Mouse (Mus musculus) hindbrain, embryonic 16.5 days (tissue): Measurements from ENCODE around the gene Cchcr1. TPM values are rescaled to one million over a fixed set of nuclear protein-coding genes. Genes with fewer than 3 reads are reported as not detected.
"Not testable (repeated sequence)": the region's sequence is repeated elsewhere in the genome, so short reads cannot be mapped to it uniquely, and the experiment has no call there.

Source experiments
- ATAC-seq: fragments of 200-750 bp; cut with Nextera tagmentation; 2 replicates; pipeline ENCODE4 v1.8.0; 2017; ENCODE audit warnings: moderate TSS enrichment, moderate library complexity
- H3K27ac ChIP-seq: fragments of 300-500 bp; sonication (generic); 2 replicates; pipeline ENCODE4 v1.5.1; 2014; ENCODE audit warnings: low read depth, mild to moderate bottlenecking, control low read depth, low read length, moderate library complexity
- H3K27me3 ChIP-seq: fragments of 300-500 bp; sonication (generic); replicated peaks from 2 replicates; pipeline ENCODE4 v1.6.1; 2014; ENCODE audit warnings: low read length; ENCODE audit not compliant: control insufficient read depth, insufficient read depth
- H3K36me3 ChIP-seq: fragments of 300-500 bp; sonication (generic); 2 replicates; pipeline ENCODE4 v1.6.1; 2014; ENCODE audit warnings: mild to moderate bottlenecking, low read length, moderate library complexity, mixed read lengths; ENCODE audit not compliant: control insufficient read depth, insufficient read depth
- H3K4me1 ChIP-seq: fragments of 300-500 bp; sonication (generic); 2 replicates; pipeline ENCODE4 v1.6.1; 2014; ENCODE audit warnings: low read depth, low read length; ENCODE audit not compliant: control insufficient read depth, insufficient read depth
- H3K4me2 ChIP-seq: fragments of 300-500 bp; sonication (generic); 2 replicates; pipeline ENCODE4 v1.6.1; 2014; ENCODE audit warnings: mild to moderate bottlenecking, low read length, control low read depth, moderate library complexity
- H3K4me3 ChIP-seq: fragments of 300-500 bp; sonication (generic); 2 replicates; pipeline ENCODE4 v1.5.1; 2014; ENCODE audit warnings: mild to moderate bottlenecking, low read length, control low read depth, moderate library complexity
- H3K9ac ChIP-seq: fragments of 300-500 bp; sonication (generic); 2 replicates; pipeline ENCODE4 v1.6.1; 2014; ENCODE audit warnings: low read depth, mild to moderate bottlenecking, control low read depth, low read length, moderate library complexity
- H3K9me3 ChIP-seq: fragments of 300-500 bp; sonication (generic); 2 replicates; pipeline ENCODE4 v1.6.1; 2014; ENCODE audit warnings: mild to moderate bottlenecking, low read length, moderate library complexity; ENCODE audit not compliant: control insufficient read depth
- WGBS: fragments of 180-500 bp; shearing (Covaris S2); extraction: QIAGEN DNeasy Blood & Tissue Kit; methylation state at CpG from one replicate; pipeline ENCODE4 v1.1.7; 2014; 5-methylcytosine and 5-hydroxymethylcytosine counted together
- polyA plus RNA-seq: library from polyadenylated mRNA; unstranded; fragments of >200 nt; fragmentation: Nextera tagmentation; extraction: Ambion mirVana; gene quantifications from 2 replicates; pipeline ENCODE4 v1.2.1, GENCODE M21; 2015

Cchcr1 gene
- polyA plus RNA-seq: 5.8 and 6.3 TPM in 2 replicates

GRCm38 (mm10) chr17:35516652-35517500 lies at the start of gene Cchcr1, which contains the start of gene Tcf19:
Gene Cchcr1, plus strand, starts transcription at chr17:35517100.
Gene Tcf19, minus strand, starts transcription at chr17:35516824.
- Histone ChIP-seq H3K9me3 (no peaks in the 10 kb centered on the region), H3K36me3 (no peaks in the 10 kb centered on the region), H3K27me3 (peaks cover 3% of the 10 kb centered on the region; the same call in 1 of the 2 replicates), H3K4me3 (peak within 1 kb of the TSS; percentile 67), H3K27ac (no peak within 1 kb of the TSS), H3K4me1 (peaks cover 16% of the 10 kb centered on the region), H3K9ac (peak within 1 kb of the TSS; percentile 59), H3K4me2 (peak within 1 kb of the TSS; percentile 88)
- WGBS: 1% methylated on average over 67 of the region's 67 CpGs
- ATAC-seq: peak; percentile 96

DNA sequence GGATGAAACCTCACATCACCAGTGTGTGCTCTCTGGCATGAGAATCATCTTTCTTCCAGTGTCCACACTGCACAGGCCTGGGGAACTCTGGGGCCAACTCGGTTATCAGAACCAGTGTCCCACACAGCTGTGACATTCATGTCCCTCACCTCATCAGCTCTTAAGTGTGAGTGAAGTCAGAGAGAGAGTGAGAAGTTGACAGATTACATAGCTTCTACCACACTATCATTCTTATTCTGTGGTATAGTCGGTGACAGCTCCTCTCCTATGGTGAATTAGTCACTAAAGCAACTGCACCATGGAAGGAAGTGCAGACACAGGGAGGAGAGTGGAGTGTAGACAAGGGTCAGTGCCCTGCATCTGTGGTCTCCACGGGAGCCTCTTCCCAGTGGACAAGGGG lies 48.0 kb upstream of the Cchcr1 start:
- ATAC-seq, H3K9me3 ChIP-seq, H3K36me3 ChIP-seq, H3K27ac ChIP-seq, H3K4me2 ChIP-seq, H3K4me3 ChIP-seq, H3K4me1 ChIP-seq, H3K9ac ChIP-seq: not testable (repeated sequence)
- peaks cover 20% of the 10 kb centered on the region for H3K27me3 ChIP-seq
- 62% methylated on average over 3 of the region's 3 CpGs for WGBS

GRCm38 (mm10) chr17:35469842-35470751 lies 46.8 kb upstream of the Cchcr1 start, which contains the start of gene H2-Q10:
Gene H2-Q10, plus strand, starts transcription at chr17:35470089.
- no peak within 1 kb of the TSS for H3K27ac ChIP-seq
- no peaks in the 10 kb centered on the region for H3K9me3 ChIP-seq
- H3K4me2 ChIP-seq: peak within 1 kb of the TSS; percentile 86
- H3K9ac ChIP-seq: peak within 1 kb of the TSS; percentile 50
- H3K27me3 ChIP-seq: peaks cover 20% of the 10 kb centered on the region
- 1% methylated on average over 56 of the region's 80 CpGs for WGBS
- peak within 1 kb of the TSS; percentile 45 for H3K4me3 ChIP-seq
- peaks cover 9% of the 10 kb centered on the region; the same call in 1 of the 2 replicates for H3K4me1 ChIP-seq
- no peak for ATAC-seq
- H3K36me3 ChIP-seq: no peaks in the 10 kb centered on the region

GRCm38 (mm10) chr17:35484066-35484465 lies 32.8 kb upstream of the Cchcr1 start:
- H3K9me3 ChIP-seq: no peaks in the 10 kb centered on the region
- no peak overlapping the region for H3K27ac ChIP-seq
- no peaks in the 10 kb centered on the region for H3K27me3 ChIP-seq
- no peaks in the 10 kb centered on the region for H3K36me3 ChIP-seq
- no peak overlapping the region for H3K4me3 ChIP-seq
- H3K9ac ChIP-seq: no peak overlapping the region
- 0 out of 2 replicates have a peak, but pooled peaks have one; percentile 56 for ATAC-seq
- under 1% methylated on average over 9 of the region's 9 CpGs for WGBS
- H3K4me1 ChIP-seq: no peaks in the 10 kb centered on the region
- H3K4me2 ChIP-seq: 0 out of 2 replicates have a peak overlapping the region, but pooled peaks have one; percentile 10

DNA sequence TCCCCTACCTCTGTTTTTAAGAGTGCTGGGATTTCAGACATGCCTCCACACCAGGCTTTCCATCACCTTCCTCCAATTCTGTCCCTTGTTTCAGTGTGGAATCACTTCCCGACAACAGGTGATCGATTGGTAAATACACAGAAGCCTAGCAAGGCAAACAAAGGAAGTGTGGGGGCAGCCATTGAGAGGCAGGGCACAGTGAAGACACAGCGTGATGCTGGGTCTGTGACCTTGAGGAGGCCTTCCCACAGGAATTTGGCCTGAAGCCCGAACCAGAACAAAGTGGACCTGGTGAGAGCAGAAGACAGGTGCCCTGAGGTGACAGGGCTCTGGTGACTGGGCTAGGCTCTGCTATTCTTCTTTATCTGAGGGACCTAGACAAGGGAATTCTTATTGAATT lies 31.2 kb upstream of the Cchcr1 start:
- no peaks in the 10 kb centered on the region for H3K9me3 ChIP-seq
- 23% methylated on average over 4 of the region's 4 CpGs for WGBS
- ATAC-seq: no peak
- no peak overlapping the region for H3K4me2 ChIP-seq
- H3K9ac ChIP-seq: peak overlapping the region; percentile 0; the same call in 1 of the 2 replicates
- H3K27me3 ChIP-seq: no peaks in the 10 kb centered on the region
- H3K4me1 ChIP-seq: no peaks in the 10 kb centered on the region
- no peak overlapping the region for H3K4me3 ChIP-seq
- no peaks in the 10 kb centered on the region for H3K36me3 ChIP-seq
- H3K27ac ChIP-seq: no peak overlapping the region

- Histone ChIP-seq H3K36me3 (no peaks in the 10 kb centered on the region), H3K4me1 (no peaks in the 10 kb centered on the region), H3K9me3 (no peaks in the 10 kb centered on the region), H3K27me3 (no peaks in the 10 kb centered on the region), H3K9ac (no peak overlapping the region), H3K4me3 (no peak overlapping the region), H3K27ac (no peak overlapping the region), H3K4me2 (no peak overlapping the region)
- no peak for ATAC-seq
- 58% methylated on average over 10 of the region's 10 CpGs for WGBS
Observed at GRCm38 (mm10) chr17:35486726-35487125, 30.2 kb upstream of the Cchcr1 start.

DNA sequence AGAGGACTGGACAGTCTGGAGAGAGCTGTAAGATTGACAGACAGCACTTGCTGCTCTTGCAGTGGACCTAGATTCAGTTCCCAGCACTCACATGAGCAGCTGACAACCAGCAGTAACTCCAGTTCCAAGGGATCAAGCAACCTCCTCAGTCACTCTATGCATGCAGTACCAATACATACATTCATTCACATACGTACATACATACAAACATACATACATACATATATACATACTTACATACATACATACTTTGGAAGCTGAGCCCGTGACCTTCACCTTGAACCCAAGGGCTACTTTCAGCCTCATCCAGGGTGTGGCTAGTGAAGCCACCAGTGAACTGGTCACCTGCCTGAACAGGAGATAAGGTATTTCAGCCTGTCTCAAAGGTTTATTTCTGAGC lies 28.9 kb upstream of the Cchcr1 start:
- Histone ChIP-seq H3K36me3 (no peaks in the 10 kb centered on the region), H3K4me3 (no peak overlapping the region), H3K9me3 (no peaks in the 10 kb centered on the region), H3K27me3 (no peaks in the 10 kb centered on the region), H3K4me1 (no peaks in the 10 kb centered on the region), H3K27ac (no peak overlapping the region), H3K9ac (no peak overlapping the region), H3K4me2 (no peak overlapping the region)
- no peak for ATAC-seq
- 94% methylated on average over 2 of the region's 2 CpGs for whole genome bisulfite sequencing

GRCm38 (mm10) chr17:35490320-35490719 lies 26.6 kb upstream of the Cchcr1 start:
- Histone ChIP-seq H3K36me3 (no peaks in the 10 kb centered on the region), H3K4me2 (no peak overlapping the region), H3K9me3 (no peaks in the 10 kb centered on the region), H3K4me1 (no peaks in the 10 kb centered on the region), H3K27ac (no peak overlapping the region), H3K9ac (no peak overlapping the region), H3K27me3 (no peaks in the 10 kb centered on the region), H3K4me3 (no peak overlapping the region)
- ATAC-seq: no peak
- WGBS: 47% methylated on average over 5 of the region's 5 CpGs

GRCm38 (mm10) chr17:35497124-35497523 lies 19.8 kb upstream of the Cchcr1 start:
- H3K9me3 ChIP-seq: no peaks in the 10 kb centered on the region
- no peaks in the 10 kb centered on the region for H3K36me3 ChIP-seq
- no peak overlapping the region for H3K27ac ChIP-seq
- no peak for ATAC-seq
- no peaks in the 10 kb centered on the region for H3K4me1 ChIP-seq
- no peak overlapping the region for H3K9ac ChIP-seq
- H3K27me3 ChIP-seq: no peaks in the 10 kb centered on the region
- 95% methylated on average over 7 of the region's 7 CpGs for WGBS
- H3K4me2 ChIP-seq: no peak overlapping the region
- H3K4me3 ChIP-seq: no peak overlapping the region
